Mouse (Mus musculus): Measurements from ENCODE around the gene Tsc22d1.

DNA sequence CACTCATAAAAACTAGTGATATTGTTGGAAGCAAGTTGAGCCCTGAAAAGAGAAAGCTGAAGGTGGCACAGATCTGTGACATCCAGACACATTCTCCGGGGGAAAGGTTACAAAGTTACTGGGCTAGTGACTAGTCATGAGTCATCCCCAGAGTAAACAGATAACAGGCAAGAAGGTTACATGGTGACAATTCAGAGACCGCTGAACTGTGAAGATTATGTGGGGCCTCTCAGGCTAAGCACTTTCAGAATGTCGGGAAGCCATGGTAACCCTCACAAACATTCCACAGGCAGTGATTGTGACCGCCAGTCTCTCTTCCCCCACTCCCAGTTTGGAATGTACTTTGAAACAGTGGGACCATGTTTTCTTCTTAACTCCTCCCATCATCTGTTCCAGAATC, 105.8 kb downstream of the Tsc22d1 start:
- no peak for TF ChIP-seq CTCF (IDR thresholded peaks at IDR 0.05; ENCODE audit: extremely low read depth, insufficient read depth, low read length)
- no peak for TF ChIP-seq POLR2A (IDR thresholded peaks at IDR 0.05; ENCODE audit: extremely low read depth, insufficient read depth, low read length)

Measured in cortical plate, adult 2 months (tissue).